Mouse (Mus musculus) cerebellum, postnatal 4 days (tissue): ENCODE data around the gene Hoxc4.

Source experiments
- DNase-seq, 2 experiments: peaks; one replicate each; pipeline ENCODE4 v3.0.0; 2022; ENCODE audit warnings: low spot score in 2 of 2, mixed read lengths in 1 of 2

The Hoxc4 gene

DNA sequence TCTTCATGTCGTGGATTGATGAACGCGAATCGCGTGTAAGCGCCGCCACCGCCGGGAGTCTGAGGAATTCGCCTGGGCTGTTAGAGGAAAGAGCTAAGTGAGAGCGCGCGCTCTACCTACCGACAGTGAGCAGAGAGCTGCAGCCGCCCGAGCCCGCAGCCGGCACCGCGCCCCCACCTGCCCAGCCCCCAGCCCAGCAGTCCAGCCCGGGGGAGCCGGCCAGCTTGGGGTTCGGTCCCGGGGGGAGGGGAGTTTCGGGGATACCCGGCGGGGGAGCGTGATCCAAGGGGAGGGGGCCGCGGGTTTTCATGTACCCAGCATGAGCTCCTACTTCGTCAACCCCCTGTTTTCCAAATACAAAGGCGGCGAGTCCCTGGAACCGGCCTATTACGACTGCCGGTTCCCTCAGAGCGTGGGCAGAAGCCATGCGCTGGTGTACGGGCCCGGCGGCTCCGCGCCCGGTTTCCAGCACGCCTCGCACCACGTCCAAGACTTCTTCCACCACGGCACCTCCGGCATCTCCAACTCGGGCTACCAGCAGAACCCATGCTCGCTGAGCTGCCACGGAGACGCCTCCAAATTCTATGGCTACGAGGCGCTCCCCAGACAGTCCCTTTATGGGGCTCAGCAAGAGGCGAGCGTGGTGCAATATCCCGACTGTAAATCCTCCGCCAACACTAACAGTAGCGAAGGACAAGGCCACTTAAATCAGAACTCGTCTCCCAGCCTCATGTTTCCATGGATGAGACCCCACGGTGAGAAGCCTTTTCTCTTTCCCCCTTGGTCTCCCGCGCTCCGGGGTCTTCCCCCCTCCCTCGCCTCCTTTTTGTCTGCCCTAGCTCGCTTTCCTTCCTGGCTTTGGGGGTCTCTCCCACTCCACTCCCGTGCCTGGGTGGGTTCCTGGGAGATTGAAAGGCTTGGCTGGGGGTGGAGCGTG lies 28.0 kb upstream of the Hoxc4 start, which contains the start of gene Hoxc8:
Hoxc8 (plus strand) TSS at position 147 of the 937 bp plus-strand sequence.
- DNase-seq: no peak

DNA sequence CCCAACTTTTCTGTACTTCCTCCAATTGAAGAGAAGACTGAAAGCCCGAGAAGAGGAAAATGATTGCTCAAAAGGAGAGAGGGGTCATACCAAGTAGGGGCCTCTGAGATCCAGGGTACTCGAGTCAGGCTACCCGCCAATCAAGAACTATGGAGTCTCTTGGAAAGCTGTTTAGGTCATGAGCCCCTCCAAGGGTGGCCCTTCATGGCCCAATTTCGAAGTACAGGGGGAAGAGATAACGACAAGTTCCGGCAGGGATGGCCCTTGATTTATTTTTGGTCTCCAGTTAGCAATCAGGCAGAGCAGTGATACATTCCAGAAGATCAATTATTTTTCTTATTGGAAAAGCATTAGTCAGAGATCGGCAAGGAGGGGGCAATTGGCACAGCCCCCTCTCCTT lies 27.0 kb upstream of the Hoxc4 start:
- DNase-seq: no peak

DNA sequence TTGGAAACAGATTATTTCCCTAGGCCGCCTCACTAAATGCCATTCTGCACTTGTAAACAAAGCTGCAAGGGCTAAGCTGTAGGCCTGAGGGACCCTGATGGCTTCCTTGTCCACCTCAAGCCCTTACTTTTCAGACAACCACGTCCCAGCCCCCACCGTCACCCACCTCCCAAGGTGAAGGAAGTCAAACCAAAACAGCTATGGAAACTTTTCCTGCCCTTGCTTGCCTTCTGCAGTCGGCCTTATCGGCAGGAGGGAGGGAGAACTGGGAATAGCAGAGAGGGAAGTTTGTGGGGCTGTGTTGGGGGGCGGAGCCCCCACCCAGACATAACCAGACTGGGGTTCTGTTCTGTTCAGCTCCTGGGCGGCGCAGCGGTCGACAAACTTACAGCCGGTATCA lies 26.5 kb upstream of the Hoxc4 start:
- DNase-seq: no peak

DNA sequence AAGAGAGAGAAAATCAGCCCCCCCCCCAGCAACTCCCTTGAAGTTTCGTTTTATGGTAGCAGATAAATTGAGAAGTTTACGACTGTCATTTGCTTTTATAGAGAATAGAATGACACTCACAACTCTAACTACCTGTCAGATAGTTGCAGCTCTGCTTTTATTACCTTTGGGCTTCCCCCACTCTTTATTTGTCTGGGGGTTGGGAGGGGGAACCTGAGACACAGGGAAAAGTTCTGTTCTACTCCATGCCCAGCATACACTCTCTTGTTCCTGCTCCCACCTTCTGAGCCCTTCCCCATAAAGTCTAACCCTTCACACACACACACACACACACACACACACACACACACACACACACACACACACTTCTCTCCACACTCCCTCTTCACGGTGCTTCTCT lies 25.9 kb upstream of the Hoxc4 start:
- DNase-seq: no peak

DNA sequence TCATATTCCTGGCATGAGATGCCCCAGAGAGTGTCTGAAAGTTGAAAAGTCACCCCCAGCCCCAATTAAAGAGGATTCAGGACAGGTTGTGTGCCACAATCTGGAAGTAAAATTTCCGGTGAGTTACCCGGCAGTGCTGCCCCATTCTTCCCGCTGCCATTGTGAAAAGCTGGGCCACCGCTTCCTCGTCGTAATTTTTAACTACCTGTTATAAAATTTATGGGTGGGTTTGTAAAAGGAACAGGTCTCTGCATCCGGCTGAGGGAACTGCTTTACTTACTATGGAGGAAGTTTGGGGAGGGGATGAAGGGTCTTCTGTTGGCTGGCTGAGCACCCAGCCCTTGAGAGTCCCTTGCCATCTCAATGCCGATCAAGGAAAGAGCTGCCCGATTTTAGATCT lies 22.2 kb upstream of the Hoxc4 start:
- no peak for DNase-seq

DNA sequence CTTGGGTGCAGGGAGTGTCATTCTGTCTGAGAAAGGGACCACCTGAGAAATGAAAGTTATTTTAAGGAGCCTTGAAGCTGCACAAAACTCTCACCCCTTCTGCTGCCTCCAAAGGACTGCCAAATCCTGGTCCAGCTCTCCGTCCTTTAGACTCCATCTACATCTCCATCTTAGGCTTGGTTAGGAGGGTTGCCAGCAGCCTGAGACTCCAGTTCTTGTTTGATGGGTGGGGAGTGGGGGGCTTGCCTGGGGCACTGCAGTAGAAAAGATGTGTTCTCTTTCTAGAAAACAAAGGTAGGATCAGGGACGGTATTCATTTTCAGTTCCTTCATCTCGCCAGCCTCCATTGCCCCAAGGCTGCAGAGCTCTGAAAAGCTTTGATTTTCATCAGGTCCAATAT lies 21.3 kb upstream of the Hoxc4 start:
- DNase-seq: no peak

DNA sequence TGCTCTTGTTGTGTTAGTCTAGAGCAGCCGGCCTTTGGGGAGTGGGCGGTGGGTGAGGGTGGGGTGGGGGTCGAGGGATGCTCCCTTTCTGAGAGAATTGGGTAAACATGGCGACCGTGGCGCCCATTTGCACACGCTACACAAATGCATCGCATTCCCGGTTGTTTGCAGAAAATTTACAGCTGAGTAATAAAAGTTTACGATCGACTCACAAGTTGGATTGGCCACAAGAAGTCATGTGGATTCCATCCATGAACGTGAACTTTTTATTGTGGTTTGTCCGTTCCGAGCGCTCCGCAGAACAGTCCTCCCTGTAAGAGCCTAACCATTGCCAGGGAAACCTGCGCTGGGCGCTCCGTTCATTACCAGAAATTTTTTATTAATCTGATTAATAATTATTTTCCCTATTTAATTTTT lies 20.8 kb upstream of the Hoxc4 start, which contains the start of gene Hoxc6:
Hoxc6 (plus strand) TSS at position 319 of the 417 bp plus-strand sequence.
- no peak for DNase-seq

DNA sequence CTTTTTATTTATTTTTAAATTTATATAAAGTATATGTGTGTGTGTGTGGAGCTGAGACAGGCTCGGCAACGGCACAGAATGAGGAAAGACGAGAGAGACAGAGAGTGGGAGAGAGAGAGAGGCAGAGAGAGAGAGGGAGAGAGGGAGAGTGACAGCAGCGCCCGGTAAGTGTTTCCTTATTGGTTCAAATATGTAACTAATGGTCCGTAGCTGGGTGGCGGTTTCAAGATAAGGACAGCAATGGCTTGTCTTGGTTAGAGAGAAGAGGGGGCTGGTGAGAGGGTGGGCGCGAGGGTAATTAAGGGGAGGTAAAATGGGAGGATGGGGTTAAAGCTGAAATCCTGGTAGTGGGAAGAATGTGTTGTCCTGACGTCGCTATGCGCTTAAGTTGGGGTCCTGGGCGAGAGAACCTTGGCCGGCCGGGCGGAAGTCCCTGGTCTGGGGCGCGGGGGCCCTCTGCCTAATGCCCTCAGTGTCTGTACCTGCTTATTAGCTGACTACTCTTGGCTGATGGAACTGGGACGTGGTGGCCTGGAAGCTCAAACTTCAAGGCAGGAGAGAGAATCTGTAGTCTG lies 20.0 kb upstream of the Hoxc4 start:
- no peak for DNase-seq

DNA sequence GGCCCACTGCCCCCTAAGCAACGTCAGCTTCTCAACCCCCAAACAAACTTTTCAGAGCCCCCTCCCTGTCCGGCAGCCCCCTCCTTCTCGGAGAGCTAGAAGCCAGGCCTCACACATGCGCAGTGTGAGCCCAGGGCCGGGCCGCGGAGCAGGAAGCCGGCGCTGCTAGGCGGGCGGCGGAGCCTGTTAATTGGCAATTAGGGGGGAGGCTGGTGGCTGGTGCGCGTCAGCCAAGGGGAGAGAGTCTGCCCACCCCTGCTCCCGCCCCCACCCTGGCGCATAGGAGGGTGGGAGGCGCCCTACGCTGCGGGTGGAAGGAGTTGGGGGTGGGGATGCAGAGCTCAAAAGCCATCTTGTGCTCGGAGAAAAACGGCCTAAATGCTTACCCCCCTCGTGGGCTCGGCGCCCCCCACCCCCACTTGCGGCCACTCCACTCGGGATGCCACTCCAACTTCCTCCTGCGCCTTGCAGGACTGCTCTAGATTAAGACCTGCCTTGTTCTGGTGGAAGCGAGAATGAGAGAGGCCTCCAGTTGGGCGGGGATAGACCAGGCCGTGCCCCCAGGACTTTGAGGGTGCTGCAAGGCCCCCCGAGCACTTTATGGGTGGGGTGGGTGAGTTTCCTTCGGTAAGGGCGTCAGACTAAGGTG lies 19.4 kb upstream of the Hoxc4 start:
- no peak for DNase-seq

DNA sequence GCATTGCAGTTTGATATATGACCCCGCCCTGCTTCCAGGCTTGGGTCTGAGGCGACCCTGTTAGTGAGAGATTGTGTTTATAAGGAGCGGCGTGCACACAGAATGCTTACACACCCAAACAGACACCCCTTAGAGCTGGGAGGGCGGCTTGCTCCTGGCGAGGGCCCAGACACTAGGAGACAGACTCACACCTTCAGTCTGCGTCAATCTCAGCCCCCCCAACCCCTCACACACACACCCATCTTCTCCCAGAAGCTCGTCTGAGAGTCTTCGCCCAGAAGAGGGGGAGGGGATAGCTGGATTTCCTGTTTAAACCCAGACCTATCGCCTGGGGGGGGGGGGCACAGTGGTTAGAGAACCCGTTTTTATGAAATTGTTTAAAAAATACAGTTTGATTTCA lies 18.8 kb upstream of the Hoxc4 start:
- DNase-seq: no peak

DNA sequence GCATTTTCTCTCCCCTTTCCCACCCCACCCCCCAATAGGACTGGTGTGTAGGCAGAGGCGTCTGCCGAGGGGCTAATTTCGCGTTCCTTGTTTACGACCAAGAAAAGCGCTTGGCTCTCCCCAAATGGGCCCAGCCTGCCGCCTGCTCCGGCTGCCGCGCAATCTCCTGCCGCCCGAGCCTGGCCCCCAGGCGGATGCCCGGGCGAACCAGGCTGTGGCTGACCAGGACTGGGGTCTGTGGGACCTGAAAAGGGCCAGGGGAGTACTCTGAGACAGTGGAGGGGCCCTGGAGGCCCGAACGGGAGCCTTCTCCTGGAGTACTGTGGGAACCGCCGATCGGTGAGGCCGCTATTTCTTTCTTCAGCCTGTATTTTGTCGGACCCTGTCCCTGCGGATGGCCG lies 18.2 kb upstream of the Hoxc4 start:
- no peak for DNase-seq

DNA sequence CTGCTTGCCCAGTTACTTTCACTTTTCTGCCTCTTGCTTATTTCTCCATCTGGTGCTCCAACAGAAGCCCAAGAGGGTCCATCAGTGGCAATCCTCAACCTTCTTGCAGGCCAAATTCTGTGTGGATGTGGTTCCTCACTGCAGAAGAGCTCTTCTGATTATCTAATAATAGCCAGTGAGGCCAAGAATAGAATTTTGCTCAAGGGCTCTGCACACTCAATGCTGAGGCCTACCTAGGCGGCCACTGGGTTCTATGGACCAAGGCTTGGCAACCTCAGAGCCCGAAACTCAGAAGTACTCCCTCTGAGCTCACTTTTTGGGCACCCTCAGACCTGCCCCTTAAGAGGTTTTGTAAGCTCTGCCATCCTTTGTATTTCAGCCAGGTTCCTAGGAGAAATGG lies 17.4 kb upstream of the Hoxc4 start:
- DNase-seq: no peak

DNA sequence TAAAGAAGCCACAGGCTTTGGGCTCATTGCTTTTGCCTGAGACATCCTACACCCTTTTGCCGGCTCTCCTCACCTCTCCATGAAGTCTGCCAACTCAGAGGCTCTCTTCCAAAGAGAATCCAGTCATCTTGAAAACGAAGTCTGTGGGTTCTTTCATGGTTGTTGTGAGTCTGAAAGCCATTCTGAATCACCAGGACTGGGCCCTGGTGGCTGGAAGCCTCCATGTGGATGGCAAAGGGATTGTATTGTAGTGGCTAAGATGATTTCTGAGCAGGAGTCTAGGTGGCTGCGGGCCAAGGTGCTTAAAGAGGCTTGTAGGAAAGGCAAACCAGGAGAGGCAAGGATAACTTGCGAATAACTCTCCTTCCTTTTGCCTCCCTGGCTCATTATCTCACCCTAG lies 16.6 kb upstream of the Hoxc4 start:
- DNase-seq: no peak

DNA sequence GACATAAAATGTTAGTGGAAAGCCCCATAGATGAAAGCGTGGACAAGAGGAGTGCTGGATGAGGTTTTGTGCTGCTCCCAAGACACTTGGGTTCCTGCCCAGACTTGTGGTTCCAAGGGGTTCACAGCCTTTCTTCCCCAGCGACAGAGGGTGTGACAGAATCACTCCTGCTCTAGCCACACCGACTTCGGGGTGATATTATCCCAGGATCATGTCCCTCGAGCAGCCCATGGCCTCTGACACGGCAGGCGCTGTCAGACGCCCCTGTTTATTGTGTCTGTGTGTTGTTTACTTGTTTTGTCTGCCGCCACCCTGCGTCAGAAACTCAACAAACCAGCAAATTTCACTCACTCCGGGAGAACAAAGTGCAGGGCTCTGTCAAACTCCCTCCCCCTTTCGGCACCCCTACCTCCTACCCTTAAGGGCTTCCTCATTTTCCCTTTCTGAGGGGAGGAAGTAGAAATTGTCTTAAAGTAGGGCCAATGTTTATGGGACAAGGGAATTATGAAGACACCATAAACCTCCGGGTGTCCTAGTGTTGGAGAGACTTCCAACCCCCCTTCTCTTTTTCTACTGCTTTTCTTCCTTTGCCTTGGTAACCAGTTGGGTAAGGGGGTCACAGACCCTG lies 15.8 kb upstream of the Hoxc4 start:
- no peak for DNase-seq

DNA sequence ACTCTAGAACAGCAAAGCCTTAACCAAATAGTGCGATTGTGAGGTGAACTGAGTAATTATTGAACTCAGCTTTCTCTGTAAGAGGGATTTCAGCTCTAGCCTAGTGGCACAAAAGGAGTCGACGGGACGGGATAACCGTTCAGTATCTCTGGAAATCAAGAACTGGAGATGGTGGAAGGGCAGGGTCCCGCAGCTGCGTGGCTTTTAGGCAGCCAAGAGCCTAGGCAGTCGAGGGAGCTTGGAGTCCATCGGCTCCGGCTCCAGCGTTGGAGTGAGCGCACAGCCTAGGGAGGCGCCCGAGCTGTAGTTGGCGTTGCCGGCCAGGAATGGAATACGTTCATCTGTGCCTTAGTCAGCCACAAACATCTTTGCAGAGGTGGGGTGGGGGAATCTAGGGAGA lies 13.4 kb upstream of the Hoxc4 start:
- DNase-seq: no peak

DNA sequence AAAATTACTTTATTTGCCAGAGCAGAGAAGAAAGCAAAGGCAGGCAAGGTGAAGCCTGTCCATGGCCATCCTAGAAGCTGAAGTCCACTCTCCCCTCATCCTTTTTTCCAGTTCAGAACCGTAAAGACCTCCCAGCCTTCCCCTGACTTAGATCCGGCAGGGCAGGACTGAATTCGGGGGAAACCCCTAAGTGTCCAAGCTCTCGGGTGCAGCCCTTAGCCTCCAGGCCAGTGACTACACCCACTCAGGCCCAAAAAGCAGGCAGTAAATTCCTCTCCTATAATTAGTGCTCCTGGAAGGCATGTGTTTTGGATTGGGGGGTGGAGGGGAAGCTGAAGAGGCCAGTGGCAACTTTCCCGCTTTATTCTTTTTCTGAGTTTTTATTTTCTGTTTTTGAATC lies 12.9 kb upstream of the Hoxc4 start:
- no peak for DNase-seq

DNA sequence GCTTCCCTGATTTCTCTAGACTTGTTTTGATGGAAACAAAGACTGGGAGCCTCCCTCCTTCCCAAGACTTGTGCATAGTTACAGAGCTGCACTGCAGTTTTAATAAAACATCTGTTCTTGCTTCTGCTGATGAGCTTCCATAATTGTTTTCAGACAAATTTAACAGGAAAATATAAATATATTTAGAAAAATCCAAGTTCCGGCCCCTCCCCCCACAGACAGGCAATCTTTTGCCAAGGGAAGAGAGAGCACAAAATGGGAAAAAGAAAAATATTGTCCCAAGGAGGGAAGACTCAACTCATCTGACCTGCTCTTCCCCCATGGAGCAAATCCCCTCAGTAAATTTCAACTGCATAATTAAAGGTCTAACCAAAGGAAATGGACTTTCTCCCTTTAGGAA lies 12.4 kb upstream of the Hoxc4 start:
- no peak for DNase-seq

DNA sequence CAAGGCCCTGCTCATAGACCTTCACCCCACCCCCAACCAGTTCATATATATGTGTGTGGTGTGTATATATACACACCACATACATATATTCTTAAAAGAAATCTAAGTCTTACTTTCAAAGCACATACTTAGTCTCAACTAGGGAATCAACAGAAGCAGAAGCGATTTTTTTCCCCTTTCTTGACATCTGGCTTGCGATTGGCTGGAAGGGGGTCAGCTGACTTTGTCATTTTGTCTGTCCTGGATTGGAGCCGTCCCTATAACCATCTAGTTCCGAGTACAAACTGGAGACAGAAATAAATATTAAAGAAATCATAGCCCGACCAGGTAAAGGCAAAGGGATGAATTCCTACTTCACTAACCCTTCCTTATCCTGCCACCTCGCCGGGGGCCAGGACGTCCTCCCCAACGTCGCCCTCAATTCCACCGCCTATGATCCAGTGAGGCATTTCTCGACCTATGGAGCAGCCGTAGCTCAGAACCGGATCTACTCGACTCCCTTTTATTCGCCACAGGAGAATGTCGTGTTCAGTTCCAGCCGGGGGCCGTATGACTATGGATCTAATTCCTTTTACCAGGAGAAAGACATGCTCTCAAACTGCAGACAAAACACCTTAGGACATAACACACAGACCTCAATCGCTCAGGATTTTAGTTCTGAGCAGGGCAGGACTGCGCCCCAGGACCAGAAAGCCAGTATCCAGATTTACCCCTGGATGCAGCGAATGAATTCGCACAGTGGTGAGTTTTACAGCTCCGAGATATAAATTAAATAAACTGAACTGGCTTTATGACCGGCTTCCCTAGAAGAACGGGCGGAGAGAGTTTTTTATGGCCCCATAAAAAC lies 9.2 kb upstream of the Hoxc4 start:
- DNase-seq: no peak

DNA sequence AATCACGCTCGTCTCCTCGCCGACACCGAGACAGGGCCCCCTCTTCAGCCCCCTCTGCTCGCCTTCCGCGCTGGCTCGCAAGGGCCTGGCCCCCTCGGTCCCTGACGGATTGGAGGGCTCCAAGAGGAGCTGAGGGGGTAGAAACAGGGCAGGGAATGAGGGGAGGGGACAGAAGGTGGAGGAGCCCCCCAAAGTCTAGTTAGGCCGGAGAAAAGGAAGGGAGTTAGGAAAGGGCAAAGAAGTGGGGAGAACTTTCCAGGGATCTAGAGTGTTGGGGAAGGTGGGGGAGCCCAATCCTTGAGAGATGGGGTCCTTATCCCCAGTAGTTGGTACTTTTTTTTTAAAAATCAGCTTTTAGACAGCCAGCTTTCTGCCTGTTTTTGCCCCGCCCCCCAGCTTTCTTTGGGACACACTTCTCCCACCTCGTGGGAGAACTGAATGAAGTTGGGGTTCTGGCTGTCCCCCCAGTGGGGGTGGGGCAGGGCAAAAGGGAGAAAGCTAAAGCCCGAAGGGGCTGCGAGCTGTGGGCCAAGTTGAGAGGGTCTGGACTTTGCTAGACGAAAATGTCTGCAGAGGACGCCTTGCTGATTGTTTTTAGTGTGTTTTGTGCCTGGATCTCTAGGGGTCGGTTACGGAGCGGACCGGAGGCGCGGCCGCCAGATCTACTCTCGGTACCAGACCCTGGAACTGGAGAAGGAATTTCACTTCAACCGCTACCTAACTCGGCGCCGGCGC lies 8.5 kb upstream of the Hoxc4 start:
- no peak for DNase-seq

DNA sequence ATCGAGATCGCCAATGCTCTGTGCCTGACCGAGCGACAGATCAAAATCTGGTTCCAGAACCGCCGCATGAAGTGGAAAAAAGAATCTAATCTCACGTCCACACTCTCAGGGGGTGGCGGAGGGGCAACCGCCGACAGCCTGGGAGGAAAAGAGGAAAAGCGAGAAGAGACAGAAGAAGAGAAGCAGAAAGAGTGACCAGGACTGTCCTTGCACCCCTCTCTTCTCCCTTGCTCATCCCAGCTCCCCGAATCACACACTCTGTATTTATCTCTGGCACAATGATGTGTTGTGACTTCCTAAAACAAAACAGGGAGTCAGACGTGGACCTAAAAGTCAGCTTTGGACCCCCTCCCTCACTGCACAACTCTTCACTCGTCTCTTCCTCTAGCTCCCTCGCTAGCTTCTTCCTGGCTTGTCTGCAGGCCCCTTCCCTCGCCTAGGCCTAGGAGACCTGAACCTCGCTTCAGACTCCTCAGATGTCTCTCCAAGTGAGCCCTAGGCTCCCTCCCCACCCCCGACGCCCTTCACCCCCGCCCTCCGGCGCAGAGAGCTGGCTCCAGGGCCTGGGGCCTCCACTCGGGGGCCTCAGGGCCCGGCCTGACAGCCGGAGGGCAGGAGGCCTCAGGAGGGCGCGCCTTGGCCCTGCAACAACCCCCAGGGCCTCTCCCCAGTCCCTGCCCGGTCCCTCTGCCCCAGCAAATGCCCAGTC lies 7.7 kb upstream of the Hoxc4 start:
- no peak for DNase-seq
